Mouse (Mus musculus) left cerebral cortex, postnatal 10 days (tissue): ENCODE measurements at regions not wholly inside any gene's neighbourhood (a gene's known extent, or its start where the extent isn't known, plus 50 kb on each side); places are given as distances from the start of the nearest gene placed in this dataset.

Source experiments
- DNase-seq, 2 experiments: peaks; one replicate each; pipeline ENCODE4 v3.0.0; 2021 to 2022; ENCODE audit warnings: low spot score in 2 of 2, mixed read lengths in 1 of 2; ENCODE audit errors: extremely low spot score in 1 of 2
- intact Hi-C: fragments of 180-260 bp; cut with DNase I; formaldehyde crosslinking; loops from one replicate; pipeline ENCODE4 v1.15.1; 2025

- intact Hi-C loops: no loop called here
- DNase-seq: no peak
Observed at GRCm38 (mm10) chr16:74984207-74984606, 572.6 kb upstream of the Robo2 start.

DNA sequence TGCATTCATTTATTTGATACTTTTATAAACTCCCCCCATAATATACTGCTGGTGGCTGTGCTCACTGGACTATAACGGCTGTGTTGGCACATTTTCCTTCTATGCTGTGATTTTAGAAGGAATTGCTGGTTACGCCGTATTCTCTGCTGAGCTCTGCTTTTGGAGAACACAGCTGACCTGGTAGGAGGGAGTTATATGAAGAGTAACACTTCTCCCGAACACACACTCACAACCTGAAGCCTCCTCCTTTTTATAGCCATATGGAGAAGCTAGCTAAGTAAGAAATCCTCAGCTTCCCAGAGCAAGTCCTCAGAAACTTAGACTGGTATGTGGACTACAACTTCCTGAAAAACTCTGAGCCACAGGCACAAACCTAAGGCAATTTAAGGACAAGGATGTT lies 554.5 kb upstream of the Robo2 start:
- no peak for DNase-seq
- intact Hi-C loops: no loop called here

DNA sequence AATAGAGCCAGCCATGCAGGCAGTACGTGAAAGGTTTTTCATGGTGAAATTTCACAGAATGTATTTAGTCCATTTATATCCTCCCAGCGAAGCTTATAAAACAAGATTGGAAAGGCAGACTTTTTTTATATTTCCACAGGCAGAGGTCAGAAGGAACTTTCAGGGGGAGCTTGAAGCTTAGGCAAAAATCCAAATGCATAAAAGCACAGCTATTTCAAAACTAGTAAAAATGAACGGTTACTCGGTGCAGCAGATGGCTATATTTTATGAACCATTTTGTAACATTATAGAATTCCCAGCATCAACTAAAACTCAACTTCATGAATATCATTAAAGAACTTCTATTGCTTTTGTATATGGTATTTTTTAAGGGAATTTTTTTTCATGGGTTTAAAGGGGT lies 518.1 kb upstream of the Robo2 start:
- no peak for DNase-seq
- intact Hi-C loops: no loop called here

GRCm38 (mm10) chr16:74900835-74901234 lies 489.2 kb upstream of the Robo2 start:
- intact Hi-C loops: no loop called here
- peak in 1 of 2 experiments; percentile 35 for DNase-seq

DNA sequence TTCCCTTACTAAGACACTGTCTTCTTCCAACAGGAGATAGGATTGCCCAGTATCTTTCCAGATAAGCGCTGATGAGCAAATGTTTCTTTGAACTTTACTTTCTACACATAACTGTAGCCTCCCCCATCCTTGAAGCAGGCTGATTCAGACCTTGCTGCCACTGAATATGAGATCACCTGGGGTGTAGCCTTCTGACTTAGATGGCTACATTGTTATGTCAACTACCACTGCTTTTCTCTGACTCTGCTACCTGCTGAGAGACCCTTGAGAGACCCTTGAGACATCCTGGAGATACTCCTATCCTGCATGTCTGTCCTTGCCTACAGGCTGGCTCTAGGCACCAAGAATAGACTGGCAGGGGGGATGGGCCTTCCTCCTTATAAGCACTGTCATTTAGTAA lies 476.1 kb upstream of the Robo2 start:
- no peak for DNase-seq
- intact Hi-C loops: no loop called here

DNA sequence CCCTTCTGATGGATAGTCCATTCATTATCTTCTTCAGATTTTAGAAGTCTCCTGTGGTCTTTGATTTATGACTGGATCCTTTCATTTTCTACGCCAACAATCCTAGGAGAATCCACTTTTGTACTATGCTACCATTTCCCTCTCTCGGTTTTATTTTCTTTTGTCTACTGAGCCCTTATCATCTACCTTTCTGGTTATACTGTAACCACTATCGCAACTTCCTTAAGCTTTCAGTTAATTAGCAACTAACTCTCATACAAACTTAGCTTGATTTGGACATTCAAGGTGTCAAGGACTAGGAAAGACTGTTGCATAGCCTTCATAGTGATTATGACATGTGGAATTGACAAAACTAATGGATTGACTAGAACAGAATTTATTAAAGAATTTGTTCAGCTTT lies 467.0 kb upstream of the Robo2 start:
- intact Hi-C loops: no loop called here
- DNase-seq: no peak

GRCm38 (mm10) chr16:74873756-74874155 lies 462.1 kb upstream of the Robo2 start:
- intact Hi-C loops: no loop called here
- DNase-seq: peak; percentile 5 to 20

GRCm38 (mm10) chr16:74857752-74858151 lies 446.1 kb upstream of the Robo2 start:
- intact Hi-C loops: no loop called here
- peak in 1 of 2 experiments; percentile 22 for DNase-seq

DNA sequence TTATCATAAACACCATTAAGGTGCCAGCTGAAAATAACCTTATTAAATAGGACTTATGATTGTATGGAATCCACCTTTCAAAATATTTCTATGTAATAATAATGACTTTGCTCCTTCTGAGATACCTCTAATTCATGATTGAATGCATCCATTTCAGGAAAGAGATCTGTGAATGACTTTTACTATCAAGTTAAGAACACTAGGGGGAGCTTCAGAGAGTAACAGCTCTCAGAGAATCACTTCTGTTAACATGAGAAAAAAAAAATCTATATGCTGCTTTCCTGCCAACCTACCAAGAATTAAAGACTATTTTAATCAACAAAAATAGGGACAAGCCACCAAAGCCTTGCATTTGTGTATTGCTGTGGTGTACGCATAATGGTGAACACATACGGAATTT lies 428.4 kb upstream of the Robo2 start:
- intact Hi-C loops: no loop called here
- no peak for DNase-seq

DNA sequence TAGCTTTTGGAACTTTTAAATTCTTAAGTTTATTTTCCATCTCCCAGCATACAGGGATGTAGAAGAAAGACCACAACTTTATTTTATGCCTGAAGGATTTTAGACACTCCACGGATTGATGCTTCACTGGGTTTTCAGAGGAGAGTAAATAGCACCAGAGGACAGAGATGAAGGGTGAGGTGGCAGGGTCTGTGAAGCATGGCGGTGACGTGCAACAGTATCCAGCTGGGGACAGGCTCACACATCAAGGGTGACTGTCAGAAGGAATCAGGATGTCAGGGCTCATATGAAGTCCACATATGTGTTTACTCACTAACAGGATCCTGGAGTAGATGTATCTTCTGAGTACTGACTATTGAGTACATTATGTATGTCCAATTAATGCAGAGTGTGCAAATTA lies 402.8 kb upstream of the Robo2 start:
- DNase-seq: no peak
- intact Hi-C loops: no loop called here

DNA sequence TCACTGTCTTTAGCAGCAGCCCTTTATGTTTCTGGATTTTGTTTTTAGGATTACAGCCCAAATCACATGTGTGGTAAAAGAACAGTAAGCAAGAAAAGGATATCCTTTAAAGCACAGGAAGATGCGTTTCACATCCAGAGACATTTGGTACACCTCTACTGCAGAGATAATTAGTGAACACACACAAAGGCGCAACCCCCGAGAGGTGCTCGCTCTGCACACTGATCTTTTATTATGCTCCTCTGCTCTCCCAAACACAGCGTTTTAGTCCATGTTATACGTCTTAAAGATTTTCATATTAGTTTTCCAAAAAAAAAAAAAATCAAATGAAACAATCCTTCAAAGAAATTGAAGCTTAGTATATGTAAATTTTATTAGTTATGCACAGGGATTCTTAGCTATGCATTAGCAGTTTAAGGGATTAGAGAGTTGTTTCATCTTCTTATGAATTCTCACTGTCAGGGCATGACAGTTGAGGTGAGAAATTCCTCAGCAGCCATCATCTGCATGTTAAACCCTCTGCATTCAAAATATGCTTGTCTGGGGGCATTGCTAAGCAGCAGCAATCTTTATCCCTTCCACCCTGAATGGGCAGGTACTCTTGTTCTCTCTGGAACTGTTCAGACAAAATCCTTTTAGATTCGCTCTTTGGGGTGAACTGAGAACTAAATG lies 397.7 kb upstream of the Robo2 start:
- intact Hi-C loops: no loop called here

GRCm38 (mm10) chr16:74806775-74807174 lies 395.1 kb upstream of the Robo2 start:
- DNase-seq: no peak
- intact Hi-C loops: no loop called here

More for the DNA sequence above, 397.7 kb upstream of the Robo2 start:
- no peak for DNase-seq

GRCm38 (mm10) chr16:74801296-74801695 lies 389.7 kb upstream of the Robo2 start:
- intact Hi-C loops: no loop called here
- peak; percentile 29 to 44 for DNase-seq

DNA sequence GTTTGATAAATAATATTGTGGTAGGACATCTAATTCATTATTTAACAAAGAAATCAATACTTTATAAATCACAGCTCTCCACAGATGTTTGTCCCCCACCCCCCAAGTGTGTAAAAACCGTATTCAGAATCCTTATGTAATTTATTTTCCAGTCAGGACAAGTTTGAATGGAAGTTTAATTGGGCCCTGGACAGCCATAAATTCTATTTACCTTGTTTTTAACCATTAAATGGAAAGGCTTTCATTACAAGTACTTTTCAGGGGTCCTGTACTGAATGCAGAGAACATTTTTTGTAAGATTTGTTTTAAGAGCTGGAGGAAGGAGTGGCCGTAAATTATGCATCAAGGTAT lies 384.7 kb upstream of the Robo2 start:
- intact Hi-C loops: no loop called here
- no peak for DNase-seq

DNA sequence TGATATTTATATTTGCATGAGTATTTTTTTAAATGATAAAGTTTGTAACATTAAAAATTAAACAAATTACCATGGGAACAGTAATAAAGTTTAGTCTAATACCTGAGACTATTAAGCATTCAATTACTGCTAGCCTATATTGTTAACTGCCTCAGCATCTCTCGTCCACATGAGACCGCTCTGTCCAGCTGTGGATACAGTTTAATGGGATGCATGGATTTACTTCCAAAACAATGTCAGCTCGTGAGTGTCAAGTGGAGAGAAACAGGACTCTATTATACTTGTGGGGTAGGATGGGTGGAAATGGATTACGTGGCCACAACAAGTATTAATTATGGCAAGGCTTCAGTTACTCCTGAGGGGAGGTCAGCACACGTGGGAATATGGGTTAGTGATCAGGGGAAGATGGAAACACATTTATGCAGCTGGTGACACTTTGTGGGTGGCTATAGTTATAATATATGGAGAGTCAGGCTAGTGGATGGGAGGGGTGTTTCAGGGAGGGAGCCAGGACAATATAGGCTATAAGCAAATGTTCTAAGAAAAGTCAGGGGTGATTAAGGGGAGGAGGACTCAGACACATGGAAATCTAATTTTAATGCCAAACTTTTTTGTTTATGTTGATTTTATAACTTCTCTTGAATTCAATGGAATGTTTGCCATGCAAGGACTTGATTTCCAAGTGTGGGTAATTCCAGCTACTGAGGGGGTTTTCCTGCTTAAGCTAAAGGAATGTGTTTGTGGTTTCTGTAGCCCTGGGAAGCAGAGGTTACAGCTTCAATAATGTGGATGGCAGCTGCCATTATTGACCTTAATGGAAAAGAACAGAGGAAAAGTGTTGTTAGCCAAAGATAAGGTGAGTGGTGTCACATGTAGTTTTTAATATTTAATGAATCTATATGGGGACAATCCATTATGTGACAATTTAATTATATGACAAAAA lies 384.0 kb upstream of the Robo2 start:
- intact Hi-C loops: no loop called here
- DNase-seq: no peak

DNA sequence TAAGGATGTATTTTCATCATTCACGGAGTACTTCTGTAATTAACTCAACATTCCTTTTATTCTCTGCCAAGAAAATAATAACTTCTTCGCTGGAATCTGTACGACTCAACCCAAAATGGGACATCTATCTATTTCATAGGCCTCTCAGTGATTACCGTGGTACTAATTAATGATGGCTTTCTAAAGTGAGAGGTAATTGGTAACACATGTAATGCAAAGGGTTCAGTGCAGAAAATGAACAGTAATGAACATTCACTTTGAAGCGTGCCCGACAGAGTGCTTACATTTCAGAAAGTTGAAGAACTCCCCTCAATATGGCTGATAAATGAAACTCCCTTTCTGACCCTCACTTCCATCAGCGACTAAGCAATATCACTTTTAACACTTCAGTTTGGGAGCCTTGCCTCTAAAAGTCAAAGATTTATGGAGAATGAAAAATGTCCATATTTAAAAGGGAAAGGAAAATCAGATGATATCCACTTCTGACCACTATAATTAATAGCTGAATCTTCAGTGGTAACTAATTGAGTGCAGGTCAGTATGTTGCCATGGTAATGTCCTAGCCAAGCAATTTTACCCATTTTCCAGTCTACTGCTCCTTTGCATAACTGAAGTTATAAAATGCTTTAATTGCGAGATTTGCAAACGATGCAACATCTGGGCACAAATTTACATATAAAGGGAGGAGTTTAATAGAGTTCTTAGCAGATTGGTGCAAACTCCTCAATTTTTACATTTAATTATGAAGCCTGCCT lies 373.9 kb upstream of the Robo2 start:
- no peak for DNase-seq
- intact Hi-C loops: no loop called here

DNA sequence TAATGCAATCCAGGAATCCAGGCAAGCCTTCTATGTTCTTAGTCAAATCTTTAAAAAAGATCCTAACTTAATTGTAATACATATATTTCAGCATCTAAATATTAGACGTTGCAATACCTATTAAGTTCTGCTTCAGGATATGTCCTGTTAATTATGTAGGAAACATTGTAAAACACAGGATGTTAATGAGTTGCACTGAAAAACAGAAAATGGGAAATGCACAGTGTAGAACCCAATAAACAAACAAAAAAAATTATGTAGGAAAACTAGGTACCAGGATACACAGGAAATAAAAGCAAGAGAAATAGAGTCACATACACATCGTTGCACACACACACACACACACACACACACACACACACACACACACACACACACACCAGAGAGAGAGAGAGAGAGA lies 368.8 kb upstream of the Robo2 start:
- no peak for DNase-seq
- intact Hi-C loops: no loop called here

GRCm38 (mm10) chr16:74768264-74768663 lies 356.6 kb upstream of the Robo2 start:
- intact Hi-C loops: no loop called here
- no peak for DNase-seq

DNA sequence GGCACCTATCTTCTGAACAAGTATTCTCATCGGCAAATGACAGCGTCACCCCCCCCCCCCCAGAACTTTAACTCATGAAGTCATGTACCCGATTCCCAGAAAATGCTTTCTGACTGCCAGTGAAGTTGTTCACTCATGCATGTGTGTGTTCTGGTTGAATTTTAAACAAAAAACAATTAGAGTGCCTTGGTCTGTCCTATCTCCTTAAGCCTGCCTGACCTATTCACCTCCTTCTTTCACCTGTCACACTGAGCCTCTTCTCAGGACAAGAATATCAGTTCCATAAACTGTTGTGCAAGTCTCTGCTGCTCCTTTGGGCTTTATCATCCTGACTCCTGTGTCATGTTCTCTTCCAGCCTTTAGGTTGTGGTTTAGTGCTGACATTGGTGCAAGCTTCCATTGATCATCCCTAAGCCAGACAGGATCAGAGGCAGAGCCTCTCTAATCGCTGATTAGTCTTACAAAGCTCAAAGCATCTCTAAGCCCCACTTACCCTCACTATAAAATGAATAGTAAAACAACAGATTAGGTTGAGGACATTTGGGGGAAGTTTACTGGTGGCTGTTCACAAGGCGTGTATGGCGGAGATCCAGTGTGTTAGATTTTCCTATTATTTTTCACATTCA lies 345.2 kb upstream of the Robo2 start:
- DNase-seq: no peak
- intact Hi-C loops: no loop called here
